Mouse (Mus musculus) MEL (cell line): Measurements from ENCODE around the gene Naa35. TPM values are rescaled to one million over a fixed set of nuclear protein-coding genes. Genes with fewer than 3 reads are reported as not detected.

Experiments
- DNase-seq: peaks from one replicate; pipeline ENCODE4 v3.0.0; 2011; ENCODE audit warnings: low read depth, low spot score
- H3K27ac ChIP-seq: 2 replicates; pipeline ENCODE4 v1.5.1; 2012; ENCODE audit warnings: low read depth, mild to moderate bottlenecking, control low read depth, low read length, moderate library complexity; ENCODE audit not compliant: control insufficient read depth
- H3K27me3 ChIP-seq, 2 experiments: fragments of 150-350 bp in 1 of 2; sonication (generic) in 1 of 2; 2 replicates each; pipeline ENCODE4 v1.6.1; 2012; ENCODE audit warnings: low read length in 2 of 2, mild to moderate bottlenecking in 2 of 2, improper control_type of control experiment in 1 of 2, moderate library complexity in 1 of 2; ENCODE audit not compliant: insufficient read depth in 2 of 2, control insufficient read depth in 1 of 2
- H3K36me3 ChIP-seq, 2 experiments: 2 replicates each; pipeline ENCODE4 v1.6.1; 2012 to 2014; ENCODE audit warnings: low read length in 2 of 2, improper control_type of control experiment in 1 of 2, inconsistent platforms in 1 of 2, mild to moderate bottlenecking in 1 of 2; ENCODE audit not compliant: insufficient read depth in 2 of 2, control insufficient read depth in 1 of 2
- H3K4me1 ChIP-seq, 2 experiments: fragments of 150-350 bp in 1 of 2; sonication (generic) in 1 of 2; 2 replicates each; pipeline ENCODE4 v1.6.1; 2012; ENCODE audit warnings: low read length in 2 of 2, improper control_type of control experiment in 1 of 2, mild to moderate bottlenecking in 1 of 2; ENCODE audit not compliant: insufficient read depth in 2 of 2, control insufficient read depth in 1 of 2
- H3K4me3 ChIP-seq, 2 experiments: fragments of 150-350 bp in 1 of 2; sonication (generic) in 1 of 2; 2 replicates each; pipeline ENCODE4 v1.5.1; 2012; ENCODE audit warnings: low read depth in 2 of 2, low read length in 2 of 2, mild to moderate bottlenecking in 2 of 2, moderate library complexity in 2 of 2, control low read depth in 1 of 2, improper control_type of control experiment in 1 of 2; ENCODE audit not compliant: control insufficient read depth in 1 of 2, insufficient read depth in 1 of 2
- H3K79me2 ChIP-seq: 2 replicates; pipeline ENCODE4 v1.6.1; 2012; ENCODE audit warnings: mild to moderate bottlenecking, low read length, moderate library complexity; ENCODE audit not compliant: control insufficient read depth, poor library complexity, insufficient read depth
- H3K9ac ChIP-seq: 2 replicates; pipeline ENCODE4 v1.6.1; 2012; ENCODE audit warnings: low read depth, mild to moderate bottlenecking, control low read depth, low read length, moderate library complexity; ENCODE audit not compliant: control insufficient read depth, poor library complexity, severe bottlenecking
- H3K9me3 ChIP-seq: fragments of 150-350 bp; sonication (generic); replicated peaks from 2 replicates; pipeline ENCODE4 v1.6.1; 2012; ENCODE audit warnings: mild to moderate bottlenecking, low read length, improper control_type of control experiment, moderate library complexity; ENCODE audit not compliant: insufficient read depth
- CTCF ChIP-seq, 3 experiments: IDR thresholded peaks in 2 of 3; conservative IDR thresholded peaks in 1 of 3; 2 replicates each; pipeline ENCODE4 v1.5.1; 2011 to 2012; ENCODE audit warnings: low read length in 3 of 3, low read depth in 2 of 3, mild to moderate bottlenecking in 2 of 3, improper control_type of control experiment in 1 of 3, inconsistent platforms in 1 of 3, mixed read lengths in 1 of 3, moderate library complexity in 1 of 3; ENCODE audit not compliant: control insufficient read depth in 1 of 3, insufficient read depth in 1 of 3, poor library complexity in 1 of 3, severe bottlenecking in 1 of 3
- ELF1 ChIP-seq: IDR thresholded peaks from 2 replicates; pipeline ENCODE4 v1.6.1; 2014; ENCODE audit warnings: low read depth, mild to moderate bottlenecking, inconsistent platforms, low read length, improper control_type of control experiment, moderate library complexity
- ETS1 ChIP-seq: IDR thresholded peaks from 2 replicates; pipeline ENCODE4 v1.6.1; 2012; ENCODE audit warnings: low read depth, mild to moderate bottlenecking, inconsistent platforms, low read length, improper control_type of control experiment, moderate library complexity
- HCFC1 ChIP-seq: IDR thresholded peaks from 2 replicates; pipeline ENCODE4 v1.6.1; 2012; ENCODE audit warnings: low read depth, mild to moderate bottlenecking, inconsistent platforms, low read length, improper control_type of control experiment, moderate library complexity
- JUND ChIP-seq: IDR thresholded peaks from 2 replicates; pipeline ENCODE4 v1.6.1; 2011; ENCODE audit warnings: low read depth, mild to moderate bottlenecking, improper control_type of control experiment, low read length
- KAT2A ChIP-seq: conservative IDR thresholded peaks from 2 replicates; pipeline ENCODE4 v1.6.1; 2012; ENCODE audit warnings: low read depth, low read length, improper control_type of control experiment, inconsistent platforms
- MAFK ChIP-seq: IDR thresholded peaks from 2 replicates; pipeline ENCODE4 v1.6.1; 2011; ENCODE audit warnings: low read depth, mild to moderate bottlenecking, low read length, improper control_type of control experiment, borderline replicate concordance
- MAX ChIP-seq: IDR thresholded peaks from 2 replicates; pipeline ENCODE4 v1.6.1; 2011; ENCODE audit warnings: low read length, improper control_type of control experiment
- MEF2A ChIP-seq: IDR thresholded peaks from 2 replicates; pipeline ENCODE4 v1.6.1; 2014; ENCODE audit warnings: low read depth, mild to moderate bottlenecking, inconsistent platforms, low read length, improper control_type of control experiment; ENCODE audit not compliant: poor library complexity, insufficient replicate concordance, severe bottlenecking; ENCODE audit errors: extremely low read depth
- NELFE ChIP-seq: IDR thresholded peaks from 2 replicates; pipeline ENCODE4 v1.6.1; 2011; ENCODE audit warnings: low read depth, low read length, improper control_type of control experiment
- POLR2A ChIP-seq, 2 experiments: IDR thresholded peaks; 2 replicates each; pipeline ENCODE4 v1.6.1; 2011 to 2012; ENCODE audit warnings: low read length in 2 of 2, mild to moderate bottlenecking in 2 of 2, control low read depth in 1 of 2, improper control_type of control experiment in 1 of 2, low read depth in 1 of 2, moderate library complexity in 1 of 2; ENCODE audit not compliant: control insufficient read depth in 1 of 2, insufficient read depth in 1 of 2, poor library complexity in 1 of 2
- POLR2AphosphoS2 ChIP-seq: IDR thresholded peaks from 2 replicates; pipeline ENCODE4 v1.6.1; 2011; ENCODE audit warnings: low read length, improper control_type of control experiment
- RCOR1 ChIP-seq: IDR thresholded peaks from 2 replicates; pipeline ENCODE4 v1.6.1; 2012; ENCODE audit warnings: low read depth, mild to moderate bottlenecking, inconsistent platforms, low read length, improper control_type of control experiment
- TBP ChIP-seq: IDR thresholded peaks from 2 replicates; pipeline ENCODE4 v1.8.0; 2011; ENCODE audit warnings: low read depth, low read length, improper control_type of control experiment
- UBTF ChIP-seq: IDR thresholded peaks from 2 replicates; pipeline ENCODE4 v1.6.1; 2012; ENCODE audit warnings: low read depth, mild to moderate bottlenecking, inconsistent platforms, low read length, improper control_type of control experiment, moderate library complexity, borderline replicate concordance; ENCODE audit not compliant: insufficient read depth
- USF2 ChIP-seq, 2 experiments: IDR thresholded peaks; 2 replicates each; pipeline ENCODE4 v1.6.1; 2011 to 2012; ENCODE audit warnings: improper control_type of control experiment in 2 of 2, low read length in 2 of 2, borderline replicate concordance in 1 of 2, inconsistent platforms in 1 of 2, low read depth in 1 of 2, mild to moderate bottlenecking in 1 of 2; ENCODE audit not compliant: insufficient read depth in 1 of 2
- ZKSCAN1 ChIP-seq: IDR thresholded peaks from 2 replicates; pipeline ENCODE4 v1.6.1; 2012; ENCODE audit warnings: low read depth, mild to moderate bottlenecking, inconsistent platforms, low read length, improper control_type of control experiment, moderate library complexity
- ZMIZ1 ChIP-seq: IDR thresholded peaks from 2 replicates; pipeline ENCODE4 v1.6.1; 2012; ENCODE audit warnings: low read depth, mild to moderate bottlenecking, inconsistent platforms, low read length, improper control_type of control experiment, moderate library complexity
- ZNF384 ChIP-seq: IDR thresholded peaks from 2 replicates; pipeline ENCODE4 v1.6.1; 2012; ENCODE audit warnings: low read depth, mild to moderate bottlenecking, inconsistent platforms, low read length, improper control_type of control experiment
- polyA plus RNA-seq, 2 experiments: library from polyadenylated mRNA; stranded (reverse) in 1 of 2; unstranded in 1 of 2; fragments of >175 nt in 1 of 2; fragments of >200 nt in 1 of 2; gene quantifications; 2 replicates each; pipeline versions ENCODE4 v1.2.1 to v1.2.4; 2012; ENCODE audit warnings: low replicate concordance in 2 of 2, low read depth in 1 of 2; ENCODE audit not compliant: insufficient read length in 2 of 2, insufficient read depth in 1 of 2, missing spikeins in 1 of 2
- total RNA-seq: library from RNA; depleted of rRNA; stranded (reverse); fragments of 300-350 nt; gene quantifications from 2 replicates; pipeline ENCODE4 v1.2.3, GENCODE M21; 2012

Naa35 gene
- total and polyA plus RNA-seq, 3 experiments = 19.5 to 44.4 TPM; not detected in 1

DNA sequence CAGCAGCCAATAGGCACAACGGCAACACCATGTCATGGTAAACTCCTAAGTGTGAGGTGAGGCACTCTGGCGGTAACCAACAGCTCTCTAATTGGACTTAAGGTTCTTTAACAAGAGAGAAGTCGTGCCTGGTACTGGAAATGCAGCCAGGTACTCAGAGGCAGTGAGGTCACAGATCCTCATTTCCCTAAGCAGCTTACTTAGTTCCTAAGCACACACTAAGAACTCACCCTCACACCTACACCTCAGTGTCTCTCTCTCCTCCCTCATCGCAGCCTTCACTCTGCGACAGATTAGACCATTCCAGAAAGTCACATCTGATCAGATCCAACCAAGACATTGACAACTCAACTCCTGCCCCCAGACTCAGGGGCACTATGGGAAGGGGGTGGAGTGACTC, 45.0 kb upstream of the Naa35 start:
- no peak overlapping the region for H3K4me3 ChIP-seq
- no peak for TF ChIP-seq ELF1
- TF ChIP-seq RCOR1 = no peak
- TF ChIP-seq ETS1 = no peak
- TF ChIP-seq JUND = no peak
- TF ChIP-seq CTCF (IDR thresholded peaks at IDR 0.05 in 2 of 3, conservative IDR thresholded peaks at IDR 0.05 in 1 of 3; ENCODE audit: control insufficient read depth in 1 of 3, insufficient read depth in 1 of 3, low read depth in 2 of 3, low read length in 3 of 3, poor library complexity in 1 of 3, severe bottlenecking in 1 of 3) = no peak
- no peak for TF ChIP-seq NELFE
- no peak for TF ChIP-seq MAFK
- no peak for TF ChIP-seq HCFC1
- TF ChIP-seq ZNF384 = no peak
- H3K27ac ChIP-seq = no peak overlapping the region

DNA sequence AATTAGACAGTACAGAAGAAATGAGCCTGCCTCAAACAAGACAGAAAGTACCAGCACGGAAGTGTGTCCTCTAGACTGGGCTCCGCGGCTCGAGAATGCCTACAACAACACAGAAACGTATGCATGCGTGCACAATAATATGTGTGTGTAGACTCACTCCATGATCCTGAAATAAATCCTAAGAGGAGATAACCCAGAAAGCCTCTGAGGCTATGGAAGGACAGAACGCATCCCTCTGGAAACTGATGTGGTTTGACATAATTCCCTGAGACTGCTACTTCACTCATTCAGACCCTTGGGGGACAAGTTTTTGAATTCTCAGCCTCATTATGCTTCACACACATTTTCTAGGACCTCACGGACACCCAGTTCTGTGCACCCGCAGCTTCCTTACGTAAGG, 42.6 kb upstream of the Naa35 start:
- H3K27ac ChIP-seq = no peak overlapping the region
- no peak overlapping the region for H3K9ac ChIP-seq
- peaks cover 2 to 13% of the 10 kb centered on the region in 2 experiments; a peak in 3 of 4 replicates for H3K36me3 ChIP-seq
- peaks cover 15% of the 10 kb centered on the region for H3K79me2 ChIP-seq
- no peak for DNase-seq
- TF ChIP-seq MAX (no peak), RCOR1 (no peak), UBTF (no peak), MEF2A (no peak), KAT2A (no peak), POLR2AphosphoS2 (no peak), USF2 (IDR thresholded peaks at IDR 0.05; ENCODE audit: borderline replicate concordance in 1 of 2, insufficient read depth in 1 of 2, low read depth in 1 of 2, low read length in 2 of 2) (no peak), TBP (no peak), POLR2A (IDR thresholded peaks at IDR 0.05; ENCODE audit: control insufficient read depth in 1 of 2, insufficient read depth in 1 of 2, low read depth in 1 of 2, low read length in 2 of 2, poor library complexity in 1 of 2) (no peak), ZKSCAN1 (no peak), JUND (no peak), ZMIZ1 (no peak)
- no peaks in the 10 kb centered on the region for H3K9me3 ChIP-seq
- no peaks in the 10 kb centered on the region for H3K27me3 ChIP-seq
- no peak overlapping the region for H3K4me3 ChIP-seq
- peaks cover 12 to 19% of the 10 kb centered on the region in 2 experiments for H3K4me1 ChIP-seq

More for the DNA sequence above, 45.0 kb upstream of the Naa35 start:
- H3K9me3 ChIP-seq = no peaks in the 10 kb centered on the region
- H3K9ac ChIP-seq = no peak overlapping the region
- no peak for DNase-seq
- H3K79me2 ChIP-seq = peaks cover 4% of the 10 kb centered on the region; the same call in 1 of the 2 replicates
- H3K27me3 ChIP-seq = no peaks in the 10 kb centered on the region
- H3K4me1 ChIP-seq = peaks cover 0 to 3% of the 10 kb centered on the region in 2 experiments; a peak in 3 of 4 replicates
- H3K36me3 ChIP-seq = peaks cover 2 to 3% of the 10 kb centered on the region in 2 experiments; a peak in 3 of 4 replicates
